Mouse (Mus musculus): Measurements from ENCODE around the gene Mfsd8. TPM values are rescaled to one million over a fixed set of nuclear protein-coding genes. Genes with fewer than 3 reads are reported as not detected.
"Not testable (repeated sequence)": the region's sequence is repeated elsewhere in the genome, so short reads cannot be mapped to it uniquely, and the experiment has no call there.

Gene Mfsd8
- 10 to 100 TPM; 19.7 to 21.7 TPM for total RNA-seq (2021)
- long read RNA-seq, experiment 1, transcript Mfsd8-201 (12 exons, 3,151 nt) = major isoform, 15 of 23 reads
- long read RNA-seq, experiment 1, partial matches to known transcripts = 0 of 23 reads
- long read RNA-seq, experiment 1, other reads (novel, unspliced or antisense) = 8 of 23 reads
- long read RNA-seq, experiment 2, partial matches to known transcripts = 0 of 6 reads
- long read RNA-seq, experiment 2, other reads (novel, unspliced or antisense) = 2 of 6 reads

- DNase-seq = peak; percentile 92 to 98
These were observed at the start of gene Mfsd8 for GRCm38 (mm10) chr3:40846473-40846956. Gene Mfsd8, minus strand, starts transcription at chr3:40846886.

- DNase-seq = peak; percentile 22 to 37
These were observed 47.6 kb upstream of the Mfsd8 start for GRCm38 (mm10) chr3:40894336-40894735.

DNA sequence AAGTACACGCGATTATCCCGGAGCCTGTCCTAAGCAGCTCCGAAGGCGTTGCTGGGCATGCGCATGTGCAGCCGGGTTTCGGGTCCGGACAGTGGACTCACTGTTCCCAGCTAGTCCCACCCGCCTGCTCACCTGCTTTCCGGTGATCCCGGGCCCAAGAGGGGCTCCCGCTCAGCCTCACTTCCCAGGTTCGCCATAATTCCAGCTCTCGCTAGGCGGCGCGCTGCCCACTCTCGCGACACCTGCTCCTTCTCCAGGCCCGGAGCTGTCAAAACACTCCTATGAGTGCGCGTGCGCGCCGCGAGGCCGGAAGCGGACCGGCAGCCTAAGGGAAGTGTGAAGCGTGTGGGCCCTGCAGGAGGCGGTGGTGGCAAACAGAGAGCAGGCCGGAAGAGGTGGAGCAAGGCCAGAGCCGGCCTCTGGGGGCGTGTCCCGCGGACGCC is 47.2 kb upstream of the Mfsd8 start:
- DNase-seq = peak; percentile 96 to 99

GRCm38 (mm10) chr3:40853123-40853738 is 6.5 kb upstream of the Mfsd8 start:
- DNase-seq = not testable (repeated sequence)

GRCm38 (mm10) chr3:40847936-40848335 is 1.2 kb upstream of the Mfsd8 start:
- not testable (repeated sequence) for DNase-seq

GRCm38 (mm10) chr3:40847018-40847417 is 332 bp upstream of the Mfsd8 start:
- peak; percentile 57 to 68 for DNase-seq

GRCm38 (mm10) chr3:40846957-40847017 is 101 bp upstream of the Mfsd8 start, which contains the start of gene Abhd18:
Gene Abhd18, plus strand, starts transcription at chr3:40846970.
- not testable (repeated sequence) for DNase-seq

DNA sequence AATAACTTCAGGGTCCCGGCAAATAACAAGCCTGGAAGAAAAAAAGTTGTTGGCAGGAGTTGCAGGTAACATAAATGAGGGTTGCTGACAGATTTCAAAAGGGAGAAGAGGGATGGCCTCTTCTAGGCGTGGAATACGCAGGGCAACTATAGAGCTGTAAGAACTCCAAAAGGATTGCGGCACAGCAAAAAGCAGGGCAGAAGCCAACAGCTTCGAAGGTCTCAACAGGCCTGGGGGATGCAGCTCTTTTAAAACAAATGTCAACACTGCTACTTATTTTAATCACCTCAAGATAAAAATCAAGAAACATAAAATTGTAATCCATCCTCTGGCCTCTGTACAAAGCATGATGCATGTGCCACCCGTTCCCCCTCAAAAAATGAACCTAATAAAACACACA is 1.2 kb downstream of the Mfsd8 start:
- DNase-seq = peak; percentile 9 to 13

GRCm38 (mm10) chr3:40813275-40813674 is 33.4 kb downstream of the Mfsd8 start:
- DNase-seq = no peak

DNA sequence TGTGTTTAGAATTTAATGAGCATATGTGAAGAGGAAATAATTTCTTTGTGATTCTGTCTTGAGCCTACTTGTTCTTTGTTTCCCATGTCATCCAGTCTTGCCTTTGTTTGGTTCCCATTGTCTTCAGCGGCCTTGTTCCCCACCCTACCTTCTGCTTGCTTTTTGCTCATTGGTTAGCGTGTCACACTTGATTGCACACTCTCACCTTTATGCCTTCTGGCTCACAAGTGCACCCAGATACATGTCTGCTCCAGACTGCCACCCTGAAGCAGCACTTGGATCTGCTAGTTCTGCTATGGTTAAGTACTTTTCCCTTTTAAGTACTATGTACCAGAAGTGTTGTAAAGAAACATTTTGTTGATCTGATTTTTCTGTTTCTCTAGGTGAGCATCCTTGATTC is 36.8 kb downstream of the Mfsd8 start:
- DNase-seq = no peak

DNA sequence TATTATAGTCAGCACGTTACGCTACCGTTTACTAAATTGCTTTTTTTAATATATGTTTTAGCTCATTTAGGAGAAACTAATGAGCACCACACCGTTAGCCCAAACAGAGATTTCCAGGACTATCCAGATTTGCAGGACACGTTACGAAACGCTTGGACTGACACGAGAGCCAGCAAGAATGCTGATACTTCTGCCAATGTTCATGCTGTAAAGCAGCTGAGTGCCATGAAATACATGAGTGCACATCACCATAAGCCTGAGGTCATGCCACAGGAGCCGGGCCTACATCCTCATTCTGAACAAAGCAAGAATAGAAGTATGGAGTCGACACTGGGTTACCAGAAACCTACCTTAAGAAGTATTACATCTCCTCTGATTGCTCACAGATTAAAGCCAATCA is 38.0 kb downstream of the Mfsd8 start:
- no peak for DNase-seq

- no peak for DNase-seq
These were observed 39.8 kb downstream of the Mfsd8 start for GRCm38 (mm10) chr3:40806871-40807270.

GRCm38 (mm10) chr3:40800373-40800823 is 46.3 kb downstream of the Mfsd8 start:
- no peak for DNase-seq

DNA sequence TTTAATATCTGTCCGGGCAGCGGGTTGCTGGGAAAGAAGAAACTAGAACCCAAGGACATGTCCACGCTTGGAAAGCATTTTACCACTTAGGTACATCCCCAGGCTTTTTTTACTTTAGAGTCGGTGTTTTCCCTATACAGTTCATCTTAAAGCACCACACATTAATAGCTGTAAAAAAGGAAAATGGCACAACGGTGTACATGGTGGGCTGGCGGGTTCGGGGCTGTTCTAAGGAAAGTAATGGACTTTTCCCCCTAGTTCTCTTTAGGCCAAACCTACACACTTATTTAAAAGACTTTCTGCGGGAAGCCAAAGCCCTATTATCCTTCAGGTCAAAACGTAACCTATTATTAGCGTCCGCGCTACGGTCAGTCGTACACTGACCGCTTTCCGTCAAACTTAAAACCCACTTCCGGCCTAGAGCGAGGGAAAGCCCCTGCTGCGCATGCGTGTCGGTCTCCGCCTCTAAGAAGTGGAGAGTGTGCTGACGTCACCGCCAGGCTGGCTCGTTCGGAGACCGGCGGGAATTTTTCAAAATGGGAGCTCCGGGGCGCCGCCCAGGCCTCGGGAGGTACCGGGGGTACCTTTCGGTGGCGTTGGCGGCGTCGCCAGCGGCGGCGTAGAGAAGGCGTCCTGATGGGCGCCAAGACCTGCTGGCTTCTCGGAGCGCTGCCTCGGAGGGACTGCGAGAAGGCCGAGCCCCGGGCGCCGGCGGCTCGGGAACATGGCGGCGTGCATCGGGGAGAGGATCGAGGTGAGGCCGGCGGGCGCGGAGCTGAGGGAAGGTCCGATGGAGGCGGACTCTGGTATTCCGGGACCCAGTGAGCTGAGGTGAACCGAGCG is 46.9 kb downstream of the Mfsd8 start, which contains the start of gene Plk4:
Plk4 (plus strand) TSS at position 490 of the 843 bp plus-strand sequence.
- peak; percentile 98 for DNase-seq

- peak; percentile 25 to 56 for DNase-seq
These were observed 48.2 kb downstream of the Mfsd8 start for GRCm38 (mm10) chr3:40798500-40798899.

DNA sequence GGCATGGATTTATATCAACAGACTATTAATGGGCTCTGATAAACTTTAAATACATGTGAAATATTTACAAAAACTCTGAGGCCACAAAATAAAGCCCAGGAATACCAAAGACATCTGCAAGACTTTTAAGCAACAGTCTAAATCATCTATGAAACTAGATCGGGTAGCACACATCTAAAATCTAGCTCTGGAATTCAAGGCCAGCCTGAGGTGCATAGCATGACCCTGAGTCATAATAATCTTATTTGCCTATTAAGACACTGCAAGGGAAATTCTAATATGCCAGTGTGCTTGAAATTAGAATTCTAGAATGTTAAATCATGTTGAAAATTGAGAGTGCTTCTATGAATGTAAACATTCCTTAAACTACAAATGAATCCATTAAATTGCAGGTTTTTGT is 48.6 kb downstream of the Mfsd8 start:
- DNase-seq = no peak

- no peak for DNase-seq
These were observed 52.9 kb downstream of the Mfsd8 start for GRCm38 (mm10) chr3:40793783-40794182.

Other genes with a start within 250 kb of the Mfsd8 start
- gene Slc25a31, start 138.0 kb downstream of the Mfsd8 start, total RNA-seq (2021) = under 1 TPM in 1 of 2 experiments, not detected in 1; 0.13 TPM
- gene Hspa4l, start 102.4 kb downstream of the Mfsd8 start, total RNA-seq (2021) = 10 to 100 TPM; 56.5 to 63.3 TPM
- gene Plk4, start 46.9 kb downstream of the Mfsd8 start, total RNA-seq (2021) = 1 to 10 TPM in 1 of 2 experiments, under 1 TPM in 1; 0.84 to 2.5 TPM
- gene Abhd18, start 84 bp upstream of the Mfsd8 start, total RNA-seq (2021) = 10 to 100 TPM; 66.7 to 77.1 TPM
- under 1 TPM; 0.12 to 0.28 TPM for gene 1700034I23Rik, start 55.7 kb upstream of the Mfsd8 start, total RNA-seq (2021)
- 10 to 100 TPM; 62.0 to 64.2 TPM for gene Larp1b, start 102.9 kb upstream of the Mfsd8 start, total RNA-seq (2021)
- gene Pgrmc2, start 236.2 kb upstream of the Mfsd8 start, total RNA-seq (2021) = 10 to 100 TPM; 32.7 to 37.6 TPM